Mouse (Mus musculus) right cerebral cortex, postnatal 10 days (tissue): ENCODE measurements at regions not wholly inside any gene's neighbourhood (a gene's known extent, or its start where the extent isn't known, plus 50 kb on each side); places are given as distances from the start of the nearest gene placed in this dataset.
A peak's percentile ranks its signal among the peaks of the same experiment; 100 is the strongest.

Experiments
- DNase-seq, 2 experiments: peaks; one replicate each; pipeline ENCODE4 v3.0.0; 2021; ENCODE audit warnings: low spot score in 2 of 2

DNA sequence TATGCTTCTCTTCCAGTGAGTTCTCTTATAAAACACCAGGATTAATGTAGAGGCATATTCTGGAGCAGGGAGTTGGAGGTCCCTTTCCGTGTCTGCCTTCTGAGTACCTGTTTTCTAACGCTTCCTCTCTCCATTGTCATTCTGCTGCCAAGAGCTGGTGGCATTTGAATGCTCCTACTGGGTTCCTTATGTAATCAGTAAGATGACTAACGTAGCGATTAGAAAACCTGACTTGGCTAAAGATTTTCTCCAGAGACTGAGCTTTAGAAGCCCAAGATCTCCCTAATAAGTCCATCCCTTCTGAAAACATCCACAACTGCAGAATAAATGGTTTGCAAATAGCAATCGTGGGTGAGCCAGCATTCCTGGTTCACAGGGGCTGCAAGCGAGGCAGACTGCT is 174.5 kb downstream of the Dhx15 start:
- DNase-seq = no peak

DNA sequence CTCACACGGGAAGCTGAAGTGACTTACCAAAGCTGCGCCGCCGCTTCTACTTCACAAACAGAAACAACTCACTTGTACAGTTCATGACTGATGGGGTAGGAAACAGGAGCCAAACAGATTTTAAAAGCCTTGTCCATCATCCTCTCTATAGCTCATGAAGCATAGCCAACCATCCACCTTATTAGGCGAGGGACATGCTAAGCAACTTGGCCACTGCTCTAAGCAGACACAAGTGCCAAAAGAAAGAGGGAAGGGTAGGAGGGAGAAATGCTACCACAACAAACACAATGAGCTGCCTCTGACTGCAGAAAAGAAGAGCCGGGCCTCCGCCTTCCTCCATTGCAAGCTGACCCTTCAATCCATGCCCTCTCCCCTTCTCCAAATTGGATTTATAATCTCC is 179.9 kb downstream of the Dhx15 start:
- DNase-seq = no peak

DNA sequence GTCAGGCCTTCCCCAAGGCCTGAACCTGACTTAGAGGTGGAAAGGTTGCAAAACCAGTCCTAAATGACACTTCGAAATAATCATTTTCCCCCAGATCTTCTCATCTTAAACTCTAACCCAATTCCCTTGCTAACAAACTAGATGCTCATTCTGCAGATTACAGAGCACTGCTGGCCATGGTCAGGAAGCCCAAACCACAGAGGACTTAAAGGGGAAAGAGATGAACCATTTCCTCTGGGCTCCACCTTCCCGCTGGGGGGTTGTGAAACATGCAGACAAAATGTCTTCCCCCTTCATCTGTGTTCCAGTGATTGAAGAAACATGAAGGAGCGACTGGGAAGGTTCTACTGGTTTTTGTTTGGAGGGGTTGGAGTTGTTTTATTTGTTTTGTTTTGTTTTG is 181.4 kb downstream of the Dhx15 start:
- no peak for DNase-seq

DNA sequence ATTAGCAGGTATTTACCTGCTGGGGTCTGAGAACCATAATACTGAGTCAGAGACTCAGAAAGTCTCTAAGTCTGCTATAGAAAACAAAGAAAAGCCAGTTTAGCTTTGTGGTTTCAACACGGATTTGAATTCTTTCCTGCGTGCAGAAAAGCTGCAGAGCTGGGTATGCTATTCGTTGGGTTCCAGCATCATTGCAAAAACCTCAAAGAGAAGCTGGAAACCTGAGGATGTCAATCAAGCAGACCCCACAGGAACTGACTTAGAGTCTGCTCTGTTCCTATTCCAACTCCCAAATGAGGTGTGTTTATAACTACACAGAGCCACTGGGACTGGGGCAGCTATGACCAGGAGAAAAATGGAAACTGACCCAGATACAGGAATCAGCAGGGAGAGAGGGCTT is 183.5 kb downstream of the Dhx15 start:
- DNase-seq = no peak

DNA sequence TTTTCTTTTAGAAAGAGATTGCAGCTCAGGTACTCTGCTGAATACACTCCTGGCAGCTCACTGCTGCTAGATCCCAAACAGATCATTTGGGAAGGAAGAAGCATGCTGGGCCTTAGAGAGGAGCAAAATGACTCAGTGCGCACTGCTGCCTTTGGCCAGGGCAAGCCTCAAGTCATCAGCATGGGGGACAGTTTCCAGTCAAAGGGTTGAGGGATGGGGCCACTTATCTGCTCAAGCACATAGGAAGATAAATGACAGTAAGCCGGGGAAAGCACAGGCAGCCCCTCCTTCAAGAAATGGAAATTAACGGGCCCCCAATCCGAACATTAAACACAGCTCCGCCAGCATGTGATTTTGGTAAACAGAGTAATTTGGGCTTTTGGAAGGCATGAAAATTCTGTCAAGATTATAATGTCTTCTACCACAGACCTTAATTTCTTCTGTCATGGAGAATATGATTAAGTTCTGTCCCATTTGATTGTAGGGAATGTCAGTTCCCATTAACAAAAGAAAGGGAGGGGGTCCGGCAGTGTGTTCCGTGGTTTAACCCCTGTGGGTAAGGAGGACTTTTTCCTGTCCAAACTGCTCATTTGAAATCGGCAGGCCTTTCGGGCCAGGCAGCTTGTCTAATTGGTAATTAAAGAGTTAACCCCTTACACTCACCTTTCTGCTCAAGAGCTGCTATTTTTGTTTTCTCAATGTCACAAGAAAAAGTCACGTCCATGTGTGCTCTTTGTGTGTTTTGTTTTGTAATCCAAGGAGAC is 199.3 kb downstream of the Dhx15 start:
- DNase-seq = no peak

DNA sequence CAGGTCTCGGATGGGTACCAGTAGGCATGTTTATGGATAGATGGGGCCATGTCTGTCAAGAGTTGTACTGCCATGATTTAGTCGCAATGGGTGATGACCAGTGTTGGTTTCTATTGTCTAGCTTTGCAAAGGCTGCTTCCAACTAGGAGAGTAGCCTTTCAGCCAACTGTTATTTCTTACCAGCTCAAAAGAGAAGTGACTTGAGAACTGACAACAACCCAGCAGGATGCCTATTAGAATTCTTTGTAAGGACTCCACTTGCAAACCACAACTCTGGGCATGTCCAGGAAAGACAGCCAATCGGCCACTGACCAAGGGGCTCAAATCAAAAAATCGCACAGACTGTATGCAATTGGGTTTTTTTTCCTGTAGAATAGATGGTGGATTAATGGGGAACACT is 200.9 kb downstream of the Dhx15 start:
- no peak for DNase-seq

DNA sequence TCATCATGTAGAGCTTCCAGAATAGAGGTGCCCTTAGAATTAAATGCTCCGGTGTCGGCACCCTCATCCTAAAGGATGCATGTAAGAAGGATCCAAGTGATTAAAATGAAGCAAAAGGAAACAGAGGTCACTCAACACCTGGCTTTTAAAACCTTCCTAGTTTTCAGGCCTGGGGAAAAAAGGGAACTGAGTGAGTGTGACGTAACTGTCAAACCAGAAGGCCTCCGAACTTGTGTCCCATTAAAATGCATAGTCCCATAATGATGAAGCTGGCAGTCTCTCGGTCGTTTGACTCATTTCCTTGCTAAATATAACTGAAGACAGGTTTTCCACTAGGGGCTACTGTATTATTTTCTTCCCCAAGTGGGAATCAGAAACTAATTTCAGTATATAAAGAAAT is 201.4 kb downstream of the Dhx15 start:
- no peak for DNase-seq

DNA sequence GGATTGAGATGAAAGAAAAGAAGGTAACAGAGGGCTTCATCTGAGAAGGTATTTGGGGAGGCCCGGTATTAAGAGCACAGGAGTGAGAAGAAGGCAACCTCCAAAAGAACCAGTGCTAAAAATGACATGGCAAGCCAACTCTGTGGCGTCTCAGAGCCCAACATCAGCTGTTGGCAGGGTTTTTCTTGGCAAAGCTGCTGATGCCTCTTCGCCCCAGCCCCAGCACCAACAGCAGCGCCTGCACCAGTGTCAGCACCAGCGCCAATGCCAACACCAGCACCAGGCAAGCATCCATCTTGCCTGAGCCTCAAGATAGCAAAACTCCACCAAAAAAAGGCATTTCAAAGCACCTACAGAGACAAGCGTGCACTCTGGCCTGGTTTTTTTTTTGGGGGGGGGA is 205.3 kb downstream of the Dhx15 start:
- no peak for DNase-seq

DNA sequence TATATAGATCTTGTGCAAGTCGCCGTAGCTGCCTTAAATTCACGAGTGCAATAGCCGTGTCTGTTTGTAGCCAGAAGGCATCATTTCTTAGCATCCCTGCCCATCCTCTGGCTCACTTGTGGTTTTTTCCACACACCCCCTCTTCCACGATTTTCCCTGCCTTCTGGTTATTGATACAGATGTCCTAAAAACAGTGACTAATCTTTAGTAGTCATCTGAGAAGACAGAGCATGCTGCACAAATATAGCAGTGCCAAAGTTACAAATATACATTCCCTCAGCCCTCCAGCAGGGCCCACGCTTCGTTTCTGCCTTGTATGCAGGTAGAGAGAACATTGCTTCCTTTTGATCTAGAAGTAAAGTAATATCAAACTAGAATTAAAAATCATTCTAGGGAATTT is 207.5 kb downstream of the Dhx15 start:
- DNase-seq = no peak

DNA sequence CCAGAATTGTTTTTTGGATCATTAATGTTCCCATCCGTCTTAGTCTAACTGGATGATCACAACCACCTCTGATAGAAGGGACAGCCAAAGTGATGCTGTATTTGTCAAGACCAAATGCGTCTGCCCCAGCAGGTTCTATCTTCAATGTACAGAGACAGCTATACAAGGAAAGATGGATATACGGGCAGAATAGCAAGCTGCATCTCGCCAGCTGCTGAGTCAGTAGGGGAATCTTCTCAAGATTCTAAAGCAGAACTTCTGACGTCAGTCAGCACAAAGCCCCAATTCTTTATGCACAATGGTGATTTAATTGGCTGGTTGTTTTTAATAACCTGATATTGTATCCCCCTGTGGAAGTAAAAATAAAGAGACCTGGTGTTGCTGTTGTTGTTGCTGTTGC is 209.4 kb downstream of the Dhx15 start:
- DNase-seq = no peak

DNA sequence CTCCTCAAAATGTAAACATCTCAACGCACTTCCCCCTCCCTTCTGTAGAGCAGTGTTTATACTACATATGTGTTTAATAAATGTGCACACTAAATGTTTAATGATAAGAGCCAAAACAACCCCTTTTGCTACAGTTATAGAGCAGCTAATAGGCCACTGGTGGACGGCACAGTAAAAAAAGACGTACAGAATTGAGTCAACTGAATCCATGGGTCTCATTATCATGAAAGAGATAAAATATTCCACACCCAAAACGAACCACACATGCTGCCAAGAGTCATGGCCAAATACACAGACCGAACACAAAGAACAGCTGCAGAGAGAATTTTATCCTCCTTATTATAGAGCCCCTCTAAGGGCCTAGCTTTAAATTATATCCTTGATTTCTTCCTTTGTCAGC is 237.8 kb downstream of the Dhx15 start:
- no peak for DNase-seq

DNA sequence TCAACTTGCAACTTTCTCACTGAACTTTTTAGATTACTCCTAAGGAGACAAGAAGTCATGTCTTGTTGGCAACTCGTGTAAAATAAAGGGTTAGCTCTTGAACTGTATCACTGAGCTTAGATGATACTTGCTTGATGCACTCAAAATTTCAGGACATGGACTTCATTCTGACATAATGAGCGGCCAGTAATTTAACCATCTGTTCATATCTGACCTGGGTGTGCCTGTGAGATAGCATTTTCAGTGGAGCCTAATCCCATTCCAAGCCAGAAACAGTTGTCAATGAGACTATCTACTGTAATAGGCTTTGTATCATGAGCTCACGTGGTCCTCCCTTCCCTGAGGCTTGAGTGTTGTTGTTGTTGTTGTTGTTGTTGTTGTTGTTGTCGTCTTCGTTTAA is 240.3 kb downstream of the Dhx15 start:
- no peak for DNase-seq

DNA sequence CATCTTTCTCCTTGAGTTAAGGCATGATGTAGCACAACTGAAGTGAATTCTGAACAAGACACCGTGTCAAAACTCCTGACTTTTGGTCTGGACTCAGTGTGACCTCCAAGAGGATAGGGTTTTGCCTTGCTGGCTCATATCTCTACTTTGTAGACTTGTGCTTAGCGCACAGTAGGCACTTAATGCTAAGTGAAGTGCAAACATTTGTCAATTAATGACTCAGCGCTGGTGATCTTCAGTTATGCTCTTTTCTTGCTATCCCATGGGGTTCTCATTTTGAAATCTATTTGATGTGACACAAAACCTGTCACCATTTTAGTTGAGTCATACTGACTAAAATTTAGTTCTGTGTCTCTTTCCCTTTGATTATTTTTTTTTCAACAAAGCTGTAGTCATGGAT is 244.3 kb downstream of the Dhx15 start:
- DNase-seq = no peak

DNA sequence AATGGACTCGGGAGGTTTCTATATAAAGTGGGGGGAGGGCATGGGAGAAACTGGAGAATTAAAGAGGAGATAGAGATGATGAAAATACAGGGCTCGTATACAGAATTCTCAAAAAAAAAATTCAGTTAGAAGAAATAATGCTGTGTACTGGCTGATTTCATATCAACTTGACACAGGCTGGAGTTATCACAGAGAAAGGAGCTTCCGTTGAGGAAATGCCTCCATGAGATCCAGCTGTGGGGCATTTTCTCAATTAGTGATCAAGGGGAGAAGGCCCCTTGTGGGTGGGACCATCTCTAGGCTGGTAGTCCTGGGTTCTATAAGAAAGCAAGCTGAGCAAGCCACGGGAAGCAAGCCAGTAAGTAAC is 248.4 kb downstream of the Dhx15 start:
- DNase-seq = peak in 1 of 2 experiments; percentile 1

DNA sequence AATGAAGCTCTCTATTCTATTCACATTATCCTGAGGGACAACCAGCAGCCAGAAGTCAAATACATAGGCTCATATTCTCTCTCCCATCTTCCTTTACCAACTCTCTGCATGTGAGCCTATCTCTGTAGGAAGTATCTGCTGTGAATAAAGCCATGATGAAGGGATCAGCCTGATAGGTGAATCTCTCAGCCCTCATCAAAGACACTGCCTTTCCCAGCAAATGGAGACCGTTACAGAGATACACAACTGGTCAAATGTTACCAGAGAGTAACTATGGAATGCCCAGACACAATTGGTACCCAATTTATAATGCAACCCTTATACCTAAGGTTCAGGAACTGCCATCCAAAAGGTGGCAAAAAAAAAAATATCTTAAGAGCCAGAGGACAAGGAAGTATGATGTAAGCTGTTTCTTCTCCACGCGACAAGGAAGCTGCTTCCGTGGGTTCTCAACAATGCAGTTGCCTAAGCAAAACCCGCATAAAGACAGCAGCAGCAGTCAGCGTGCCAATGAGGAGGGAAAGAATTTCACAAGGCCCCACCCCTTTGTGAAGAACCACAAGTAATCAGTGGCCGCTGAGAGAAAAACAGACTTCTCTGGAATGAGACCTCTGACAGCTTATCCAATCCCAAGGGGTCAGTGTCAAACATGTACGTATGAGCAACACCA is 248.9 kb downstream of the Dhx15 start:
- peak in 1 of 2 experiments; percentile 7 for DNase-seq

DNA sequence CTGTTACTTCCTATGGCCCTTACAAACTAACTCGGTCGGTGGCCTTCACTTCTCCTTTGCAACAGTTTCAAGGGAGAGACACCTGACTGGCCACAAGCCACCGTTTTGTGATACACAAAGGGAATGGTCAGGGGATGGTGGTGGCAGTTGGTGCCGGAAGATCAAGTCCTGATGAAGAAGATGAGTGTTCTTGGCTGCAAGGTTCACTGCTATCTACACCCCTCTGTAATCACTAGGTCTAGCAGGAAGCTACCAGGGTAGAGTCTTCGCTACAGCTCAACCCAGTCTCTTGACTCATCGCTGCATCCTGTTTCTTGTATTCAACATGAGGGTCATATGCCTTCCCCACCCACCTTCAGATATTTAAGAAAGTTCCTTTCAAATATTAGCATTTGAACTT is 251.5 kb downstream of the Dhx15 start:
- DNase-seq = no peak

DNA sequence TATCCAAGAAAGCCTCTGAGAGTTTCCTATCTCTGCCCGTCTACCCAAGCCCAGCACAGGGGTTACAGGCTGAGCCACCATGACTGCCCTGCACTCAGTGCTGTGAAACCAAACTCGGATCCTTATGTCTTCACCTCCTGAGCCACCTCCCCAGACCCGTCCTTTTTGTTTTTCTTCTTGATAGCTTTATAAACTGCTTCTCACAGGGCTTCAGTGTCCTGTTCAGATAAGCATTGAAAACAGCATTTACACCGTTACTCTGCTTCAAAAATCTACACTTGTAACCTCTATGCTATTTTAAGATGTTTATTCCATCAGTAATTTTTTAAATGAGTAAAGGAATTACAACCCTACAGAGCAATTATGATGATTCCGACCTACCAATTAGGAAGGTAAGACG is 253.0 kb downstream of the Dhx15 start:
- no peak for DNase-seq

DNA sequence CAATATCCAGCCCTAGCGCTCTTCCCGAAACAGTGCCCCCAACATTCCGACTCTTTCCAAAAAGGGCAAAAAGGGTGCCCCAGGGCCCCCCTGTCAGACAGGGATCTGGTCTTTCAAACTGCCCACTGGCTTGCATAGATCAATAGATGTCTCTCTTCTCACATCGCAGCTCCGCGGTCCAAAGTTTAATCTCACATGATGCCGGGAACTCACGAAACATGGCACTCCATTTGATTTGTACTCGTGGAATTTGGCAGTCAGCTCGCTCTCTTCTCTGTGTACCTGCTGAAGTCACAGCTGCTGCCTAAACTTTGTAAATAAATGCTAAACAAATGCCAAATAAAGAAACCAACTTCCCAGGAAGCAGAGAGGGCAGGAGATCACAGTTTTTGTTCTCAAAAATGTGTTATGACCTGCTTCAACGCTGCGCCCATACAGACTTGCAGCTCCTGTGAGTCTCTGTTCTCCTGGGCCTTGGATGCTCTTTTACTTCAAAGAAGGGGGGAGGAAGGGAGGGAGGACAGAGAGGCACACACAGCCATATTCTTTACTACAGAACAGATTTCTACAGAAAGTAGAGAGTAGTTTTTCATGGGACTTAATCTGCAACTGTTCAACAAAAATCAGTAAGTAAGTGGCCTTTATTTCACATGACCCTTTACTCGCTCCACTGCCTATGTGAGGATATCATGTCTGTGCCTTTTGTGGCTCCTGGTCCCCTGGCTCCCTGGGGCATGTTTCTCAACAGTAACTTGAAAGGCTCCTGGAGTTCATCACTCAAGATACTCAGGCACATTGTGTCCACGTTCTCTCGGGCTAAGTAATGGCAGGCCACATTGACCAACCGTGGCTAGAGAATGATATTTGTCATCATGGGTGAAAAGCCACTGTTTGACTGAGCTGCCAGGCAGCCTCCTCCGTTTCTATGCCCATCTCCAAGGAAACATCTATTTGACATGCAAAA is 254.6 kb downstream of the Dhx15 start:
- no peak for DNase-seq

DNA sequence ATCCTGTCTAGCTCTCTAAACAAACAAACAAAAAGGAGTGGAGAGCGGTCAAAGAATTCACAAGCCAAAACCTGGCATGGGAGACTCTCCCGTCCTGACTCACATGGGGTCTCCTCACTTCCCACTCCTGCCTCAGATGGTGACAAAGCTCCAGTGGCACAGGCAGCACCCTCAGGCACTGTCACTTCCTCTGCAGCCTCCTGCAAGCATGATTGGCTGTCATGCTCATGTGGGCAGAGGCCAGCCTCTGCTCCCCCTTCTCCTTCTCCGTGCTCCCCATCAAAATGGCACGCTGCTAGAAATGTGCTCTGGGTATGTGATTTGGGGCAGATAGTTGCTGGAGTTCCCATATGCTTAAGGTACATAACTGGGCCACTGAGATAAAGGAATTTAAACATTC is 255.4 kb downstream of the Dhx15 start:
- DNase-seq = no peak

DNA sequence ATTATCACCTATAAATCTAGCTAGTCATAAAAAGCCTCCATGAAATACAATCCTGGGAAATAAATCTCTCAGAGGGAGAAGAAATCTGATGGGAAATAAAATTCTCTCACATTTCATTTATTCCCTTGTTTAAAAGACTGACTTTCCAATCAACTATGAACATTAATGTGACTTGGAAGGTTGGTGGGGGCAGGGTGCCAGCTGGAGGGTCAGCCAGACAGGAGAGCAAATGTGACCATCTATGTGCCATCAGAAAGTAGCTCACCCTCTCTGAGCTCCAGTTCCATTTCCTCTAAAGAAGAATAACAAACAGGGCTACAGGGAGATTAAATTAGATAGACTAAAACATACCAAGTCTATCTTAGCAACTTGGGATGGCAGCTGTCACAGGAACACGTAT is 257.0 kb downstream of the Dhx15 start:
- no peak for DNase-seq

DNA sequence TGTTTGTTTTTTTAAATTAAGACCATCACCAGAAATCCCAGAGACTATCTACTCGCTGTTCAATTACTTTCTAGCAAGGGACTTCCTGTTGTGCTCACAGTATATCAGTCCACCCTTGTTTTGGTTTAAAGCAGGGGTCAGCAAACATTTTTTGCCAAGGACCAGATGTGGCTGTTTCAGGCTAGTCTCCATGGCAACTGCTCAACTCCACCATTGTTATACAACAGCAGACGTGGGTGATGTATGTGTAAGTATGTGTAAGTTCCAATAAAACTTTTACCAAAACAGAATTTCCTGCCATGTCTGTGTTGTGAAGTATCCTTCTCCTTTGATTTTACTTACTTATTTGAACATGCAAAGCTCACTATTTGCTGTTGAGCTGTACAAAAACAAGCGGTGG is 259.9 kb downstream of the Dhx15 start:
- no peak for DNase-seq

DNA sequence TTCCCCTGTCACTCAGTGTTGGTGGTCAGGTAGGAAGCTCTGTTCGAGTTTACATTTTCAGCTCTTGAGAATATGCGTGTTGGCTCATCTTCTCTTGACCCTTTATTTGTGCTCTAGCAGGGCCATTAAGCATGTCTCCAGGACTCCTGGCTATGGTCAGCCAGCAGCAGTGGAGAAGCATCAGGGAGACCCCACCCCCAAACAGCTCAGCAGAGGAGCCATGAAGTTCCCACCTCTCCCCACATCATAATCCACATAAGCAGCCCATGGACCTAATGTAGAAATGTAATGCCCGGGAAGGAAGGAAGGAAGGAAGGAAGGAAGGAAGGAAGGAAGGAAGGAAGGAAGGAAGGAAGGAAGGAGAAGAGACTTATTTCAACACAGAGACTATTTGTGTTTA is 261.5 kb downstream of the Dhx15 start:
- DNase-seq = no peak

DNA sequence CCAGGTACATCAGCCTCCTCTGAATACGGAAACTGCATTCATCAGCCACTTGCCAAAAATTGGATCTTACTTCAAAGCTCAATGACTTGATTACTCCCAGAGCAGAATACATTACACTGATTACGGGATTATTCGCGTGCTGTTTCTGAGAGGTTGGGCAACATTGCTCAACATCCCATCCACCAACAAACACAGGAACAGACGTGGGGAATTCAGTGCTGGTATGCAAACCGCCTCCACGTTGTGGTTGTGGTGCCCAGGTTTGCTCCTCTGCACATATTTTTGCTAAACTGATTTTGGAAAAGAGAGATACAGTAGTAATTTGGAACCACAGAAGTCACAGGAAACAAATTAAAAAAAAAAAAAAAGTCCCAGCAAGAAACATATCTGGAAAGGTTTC is 266.9 kb downstream of the Dhx15 start:
- no peak for DNase-seq
